Mouse (Mus musculus): ENCODE data around the gene Gm49405. TPM values are rescaled to one million over a fixed set of nuclear protein-coding genes. Genes with fewer than 3 reads are reported as not detected.
"Not testable (repeated sequence)": the region's sequence is repeated elsewhere in the genome, so short reads cannot be mapped to it uniquely, and the experiment has no call there.

The Gm49405 gene
- polyA plus RNA-seq, 1 experiment from 2014 or later: 1.1 TPM

GRCm38 (mm10) chr19:3958470-3958869, 42.0 kb upstream of the Gm49405 start, which contains the start of gene Aldh3b3:
TSS of gene Aldh3b3 (plus strand) at chr19:3958645.
- 46% methylated on average over 4 of the region's 4 CpGs for WGBS
- DNase-seq (ENCODE audit: low spot score) (peak; percentile 25), ATAC-seq (no peak)
- Histone ChIP-seq H3K4me3 (ENCODE audit: low read depth, low read length) (no peak within 1 kb of the TSS), H3K9me3 (ENCODE audit: low read length) (no peaks in the 10 kb centered on the region), H3K36me3 (ENCODE audit: insufficient read depth, low read length) (no peaks in the 10 kb centered on the region), H3K27ac (ENCODE audit: low read length) (no peak within 1 kb of the TSS), H3K4me2 (replicated peaks; ENCODE audit: low read depth, low read length) (no peak within 1 kb of the TSS), H3K27me3 (replicated peaks; ENCODE audit: insufficient read depth, low read length) (no peaks in the 10 kb centered on the region), H3K4me1 (ENCODE audit: insufficient read depth, low read depth, low read length) (no peaks in the 10 kb centered on the region), H3K9ac (replicated peaks; ENCODE audit: low read depth) (no peak within 1 kb of the TSS)
- no peak for TF ChIP-seq CTCF (IDR thresholded peaks at IDR 0.05)
- TF ChIP-seq EP300 (IDR thresholded peaks at IDR 0.05): no peak

- H3K9me3 ChIP-seq (ENCODE audit: low read length): no peaks in the 10 kb centered on the region
- no peaks in the 10 kb centered on the region for H3K27me3 ChIP-seq (replicated peaks; ENCODE audit: insufficient read depth, low read length)
- H3K9ac ChIP-seq (replicated peaks; ENCODE audit: low read depth): no peak overlapping the region
- H3K36me3 ChIP-seq (ENCODE audit: insufficient read depth, low read length): no peaks in the 10 kb centered on the region
- no peak for TF ChIP-seq CTCF (IDR thresholded peaks at IDR 0.05)
- no peak for TF ChIP-seq EP300 (IDR thresholded peaks at IDR 0.05)
- H3K27ac ChIP-seq (ENCODE audit: low read length): no peak overlapping the region
- H3K4me1 ChIP-seq (ENCODE audit: insufficient read depth, low read depth, low read length): no peaks in the 10 kb centered on the region
- DNase-seq (ENCODE audit: low spot score) (no peak), ATAC-seq (no peak)
- no peak overlapping the region for H3K4me2 ChIP-seq (replicated peaks; ENCODE audit: low read depth, low read length)
- H3K4me3 ChIP-seq (ENCODE audit: low read depth, low read length): no peak overlapping the region
These were observed 41.4 kb upstream of the Gm49405 start for GRCm38 (mm10) chr19:3959030-3959429.

GRCm38 (mm10) chr19:3960211-3960610, 40.2 kb upstream of the Gm49405 start:
- H3K36me3 ChIP-seq (ENCODE audit: insufficient read depth, low read length): no peaks in the 10 kb centered on the region
- peak; percentile 80 for ATAC-seq
- H3K9me3 ChIP-seq (ENCODE audit: low read length): no peaks in the 10 kb centered on the region
- no peak overlapping the region for H3K4me2 ChIP-seq (replicated peaks; ENCODE audit: low read depth, low read length)
- H3K27ac ChIP-seq (ENCODE audit: low read length): no peak overlapping the region
- peak; percentile 70 for TF ChIP-seq EP300 (IDR thresholded peaks at IDR 0.05)
- no peak for TF ChIP-seq CTCF (IDR thresholded peaks at IDR 0.05)
- H3K27me3 ChIP-seq (replicated peaks; ENCODE audit: insufficient read depth, low read length): no peaks in the 10 kb centered on the region
- H3K4me3 ChIP-seq (ENCODE audit: low read depth, low read length): no peak overlapping the region
- no peaks in the 10 kb centered on the region for H3K4me1 ChIP-seq (ENCODE audit: insufficient read depth, low read depth, low read length)
- no peak overlapping the region for H3K9ac ChIP-seq (replicated peaks; ENCODE audit: low read depth)
- DNase-seq (ENCODE audit: low spot score): peak; percentile 76
- 49% methylated on average over 5 of the region's 5 CpGs for WGBS

- 59% methylated on average over 6 of the region's 6 CpGs for WGBS
- ATAC-seq; H3K27me3 ChIP-seq (replicated peaks; ENCODE audit: insufficient read depth, low read length); H3K36me3 ChIP-seq (ENCODE audit: insufficient read depth, low read length); H3K4me2 ChIP-seq (replicated peaks; ENCODE audit: low read depth, low read length); H3K4me3 ChIP-seq (ENCODE audit: low read depth, low read length); H3K9me3 ChIP-seq (ENCODE audit: low read length); H3K4me1 ChIP-seq (ENCODE audit: insufficient read depth, low read depth, low read length); H3K9ac ChIP-seq (replicated peaks; ENCODE audit: low read depth); H3K27ac ChIP-seq (ENCODE audit: low read length); DNase-seq (ENCODE audit: low spot score): not testable (repeated sequence)
These were observed 38.6 kb upstream of the Gm49405 start for GRCm38 (mm10) chr19:3961805-3962204.

DNA sequence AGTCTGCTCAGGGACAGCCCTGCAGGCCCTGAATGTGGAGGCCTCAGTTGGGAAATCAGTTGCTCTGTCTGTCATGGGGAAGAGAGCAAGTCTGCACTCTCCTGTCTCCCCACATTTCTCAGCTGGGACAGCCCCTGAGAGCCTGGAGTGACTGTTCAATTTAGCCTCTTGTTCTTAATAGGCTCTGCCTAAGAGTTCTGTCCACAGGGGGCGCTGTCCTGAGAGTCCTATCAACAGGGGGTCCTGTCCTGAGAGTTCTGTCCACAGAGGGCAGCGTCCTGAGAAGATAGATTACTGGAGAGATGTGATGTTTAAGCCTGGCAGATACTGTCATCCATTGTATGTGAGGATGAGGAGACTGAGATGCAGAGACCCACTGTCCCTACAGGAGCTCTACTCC, 38.0 kb upstream of the Gm49405 start:
- Histone ChIP-seq H3K27ac (ENCODE audit: low read length) (no peak overlapping the region), H3K4me2 (replicated peaks; ENCODE audit: low read depth, low read length) (no peak overlapping the region), H3K9me3 (ENCODE audit: low read length) (no peaks in the 10 kb centered on the region), H3K36me3 (ENCODE audit: insufficient read depth, low read length) (no peaks in the 10 kb centered on the region), H3K4me3 (ENCODE audit: low read depth, low read length) (no peak overlapping the region), H3K4me1 (ENCODE audit: insufficient read depth, low read depth, low read length) (no peaks in the 10 kb centered on the region), H3K27me3 (replicated peaks; ENCODE audit: insufficient read depth, low read length) (no peaks in the 10 kb centered on the region), H3K9ac (replicated peaks; ENCODE audit: low read depth) (no peak overlapping the region)
- DNase-seq (ENCODE audit: low spot score) (peak; percentile 43), ATAC-seq (no peak)
- 15% methylated on average over 2 of the region's 2 CpGs for WGBS
- TF ChIP-seq EP300 (IDR thresholded peaks at IDR 0.05) (no peak), CTCF (IDR thresholded peaks at IDR 0.05) (peak; percentile 53)

- H3K4me3 ChIP-seq (ENCODE audit: low read depth, low read length): no peak overlapping the region
- H3K4me1 ChIP-seq (ENCODE audit: insufficient read depth, low read depth, low read length): no peaks in the 10 kb centered on the region
- no peak overlapping the region for H3K9ac ChIP-seq (replicated peaks; ENCODE audit: low read depth)
- H3K27ac ChIP-seq (ENCODE audit: low read length): no peak overlapping the region
- no peak overlapping the region for H3K4me2 ChIP-seq (replicated peaks; ENCODE audit: low read depth, low read length)
- TF ChIP-seq EP300 (IDR thresholded peaks at IDR 0.05): no peak
- TF ChIP-seq CTCF (IDR thresholded peaks at IDR 0.05): peak; percentile 39
- 70% methylated on average over 4 of the region's 4 CpGs for WGBS
- no peaks in the 10 kb centered on the region for H3K9me3 ChIP-seq (ENCODE audit: low read length)
- no peaks in the 10 kb centered on the region for H3K27me3 ChIP-seq (replicated peaks; ENCODE audit: insufficient read depth, low read length)
- H3K36me3 ChIP-seq (ENCODE audit: insufficient read depth, low read length): no peaks in the 10 kb centered on the region
- ATAC-seq (no peak), DNase-seq (ENCODE audit: low spot score) (no peak)
These were observed 36.4 kb upstream of the Gm49405 start for GRCm38 (mm10) chr19:3964030-3964429.
